Mouse (Mus musculus): ENCODE measurements around the gene Krt19.
A peak's percentile ranks its signal among the peaks of the same experiment; 100 is the strongest.

Krt19 gene

GRCm38 (mm10) chr11:100148615-100149330 lies at the start of gene Krt19:
TSS of gene Krt19 (minus strand) at chr11:100148665.
- no peak for DNase-seq (ENCODE audit: low read depth, low spot score)

GRCm38 (mm10) chr11:100192992-100193391 lies 44.5 kb upstream of the Krt19 start, which contains the start of gene Krt9:
TSS of gene Krt9 (minus strand) at chr11:100193246.
- DNase-seq (ENCODE audit: low read depth, low spot score): no peak

GRCm38 (mm10) chr11:100191820-100192219 lies 43.4 kb upstream of the Krt19 start:
- no peak for DNase-seq (ENCODE audit: low read depth, low spot score)

- DNase-seq (ENCODE audit: low read depth, low spot score): no peak
These were observed 38.3 kb upstream of the Krt19 start for GRCm38 (mm10) chr11:100186736-100187135.

GRCm38 (mm10) chr11:100181725-100182124 lies 33.3 kb upstream of the Krt19 start:
- DNase-seq (ENCODE audit: low read depth, low spot score): no peak

- DNase-seq (ENCODE audit: low read depth, low spot score): no peak
These were observed 30.8 kb upstream of the Krt19 start for GRCm38 (mm10) chr11:100179260-100179659.

- DNase-seq (ENCODE audit: low read depth, low spot score): no peak
These were observed 29.8 kb upstream of the Krt19 start for GRCm38 (mm10) chr11:100178307-100178706.

GRCm38 (mm10) chr11:100176791-100177190 lies 28.3 kb upstream of the Krt19 start:
- no peak for DNase-seq (ENCODE audit: low read depth, low spot score)

GRCm38 (mm10) chr11:100168765-100169762 lies 20.6 kb upstream of the Krt19 start:
- peak; percentile 42 for DNase-seq (ENCODE audit: low read depth, low spot score)

GRCm38 (mm10) chr11:100168071-100168470 lies 19.6 kb upstream of the Krt19 start:
- DNase-seq (ENCODE audit: low read depth, low spot score): no peak

GRCm38 (mm10) chr11:100164392-100164791 lies 15.9 kb upstream of the Krt19 start:
- no peak for DNase-seq (ENCODE audit: low read depth, low spot score)

- no peak for DNase-seq (ENCODE audit: low read depth, low spot score)
These were observed 9.5 kb upstream of the Krt19 start for GRCm38 (mm10) chr11:100157908-100158477.

GRCm38 (mm10) chr11:100157331-100157730 lies 8.9 kb upstream of the Krt19 start:
- DNase-seq (ENCODE audit: low read depth, low spot score): no peak

- DNase-seq (ENCODE audit: low read depth, low spot score): no peak
These were observed 7.2 kb upstream of the Krt19 start for GRCm38 (mm10) chr11:100155497-100156255.

GRCm38 (mm10) chr11:100147566-100148353 lies 705 bp downstream of the Krt19 start:
- no peak for DNase-seq (ENCODE audit: low read depth, low spot score)

GRCm38 (mm10) chr11:100145858-100146560 lies 2.5 kb downstream of the Krt19 start:
- no peak for DNase-seq (ENCODE audit: low read depth, low spot score)

- no peak for DNase-seq (ENCODE audit: low read depth, low spot score)
These were observed 3.4 kb downstream of the Krt19 start for GRCm38 (mm10) chr11:100145104-100145503.

GRCm38 (mm10) chr11:100140966-100141365 lies 7.5 kb downstream of the Krt19 start:
- no peak for DNase-seq (ENCODE audit: low read depth, low spot score)

GRCm38 (mm10) chr11:100139391-100139790 lies 9.1 kb downstream of the Krt19 start:
- no peak for DNase-seq (ENCODE audit: low read depth, low spot score)

GRCm38 (mm10) chr11:100138809-100139208 lies 9.7 kb downstream of the Krt19 start:
- no peak for DNase-seq (ENCODE audit: low read depth, low spot score)
